Mouse (Mus musculus) lung, embryonic 15.5 days (tissue): ENCODE measurements around the gene Aph1b. TPM values are rescaled to one million over a fixed set of nuclear protein-coding genes. Genes with fewer than 3 reads are reported as not detected.

Experiments
- ATAC-seq: fragments of 200-750 bp; cut with Nextera tagmentation; 2 replicates; pipeline ENCODE4 v1.8.0; 2017; ENCODE audit warnings: moderate number of reproducible peaks, borderline replicate concordance; ENCODE audit not compliant: low FRiP score, low TSS enrichment; ENCODE audit errors: extremely low read depth
- H3K27ac ChIP-seq: fragments of 300-500 bp; sonication (generic); 2 replicates; pipeline ENCODE4 v1.5.1; 2015; ENCODE audit warnings: moderate library complexity, mild to moderate bottlenecking, inconsistent platforms
- H3K27me3 ChIP-seq: fragments of 300-500 bp; sonication (generic); 2 replicates; pipeline ENCODE4 v1.6.1; 2015; ENCODE audit warnings: inconsistent platforms
- H3K36me3 ChIP-seq: fragments of 300-500 bp; sonication (generic); 2 replicates; pipeline ENCODE4 v1.6.1; 2015; ENCODE audit warnings: inconsistent platforms
- H3K4me1 ChIP-seq: fragments of 300-500 bp; sonication (generic); 2 replicates; pipeline ENCODE4 v1.6.1; 2015; ENCODE audit warnings: inconsistent platforms
- H3K4me2 ChIP-seq: fragments of 300-500 bp; sonication (generic); 2 replicates; pipeline ENCODE4 v1.6.1; 2015; ENCODE audit warnings: inconsistent platforms, mild to moderate bottlenecking, moderate library complexity
- H3K4me3 ChIP-seq: fragments of 300-500 bp; sonication (generic); 2 replicates; pipeline ENCODE4 v1.5.1; 2015; ENCODE audit warnings: mild to moderate bottlenecking, inconsistent platforms
- H3K9ac ChIP-seq: fragments of 300-500 bp; sonication (generic); 2 replicates; pipeline ENCODE4 v1.6.1; 2015; ENCODE audit warnings: inconsistent platforms
- H3K9me3 ChIP-seq: fragments of 300-500 bp; sonication (generic); 2 replicates; pipeline ENCODE4 v1.6.1; 2016; ENCODE audit warnings: inconsistent platforms
- WGBS: fragments of 180-500 bp; shearing (Covaris S2); methylation state at CpG from one replicate; pipeline ENCODE4 v1.1.7; 2015; 5-methylcytosine and 5-hydroxymethylcytosine counted together
- polyA plus RNA-seq: library from polyadenylated mRNA; unstranded; fragments of >200 nt; fragmentation: Nextera tagmentation; extraction: Ambion mirVana; gene quantifications from 2 replicates; pipeline ENCODE4 v1.2.1, GENCODE M21; 2015

The Aph1b gene
- polyA plus RNA-seq, 1 experiment from 2014 or later = 6.4 TPM

DNA sequence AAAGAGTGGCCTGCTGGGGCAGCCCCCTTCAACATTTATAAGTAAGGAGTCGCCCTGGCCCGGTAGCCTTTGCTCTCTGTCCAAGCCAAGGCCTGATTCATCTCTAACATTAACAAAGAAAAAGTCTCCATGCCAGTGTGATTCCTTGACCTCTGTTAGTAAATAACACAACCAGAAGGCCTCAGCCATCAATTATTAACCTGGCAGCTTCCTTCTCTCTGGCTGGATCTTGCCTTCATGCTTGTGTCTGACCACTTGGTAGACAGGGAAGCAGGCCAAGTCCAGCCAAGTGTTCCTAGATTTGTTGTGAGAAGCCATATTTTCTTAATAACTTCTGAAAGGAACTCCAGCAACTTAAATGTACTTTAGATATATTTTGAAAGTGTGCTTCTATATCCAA is 58.7 kb downstream of the Aph1b start:
- H3K4me2 ChIP-seq = no peak overlapping the region
- H3K27me3 ChIP-seq = no peaks in the 10 kb centered on the region
- H3K4me3 ChIP-seq = no peak overlapping the region
- ATAC-seq = no peak
- H3K36me3 ChIP-seq = no peaks in the 10 kb centered on the region
- no peak overlapping the region for H3K9ac ChIP-seq
- H3K9me3 ChIP-seq = no peaks in the 10 kb centered on the region
- no peak overlapping the region for H3K27ac ChIP-seq
- H3K4me1 ChIP-seq = peaks cover 6% of the 10 kb centered on the region
- WGBS = 73% methylated on average over 2 of the region's 2 CpGs

DNA sequence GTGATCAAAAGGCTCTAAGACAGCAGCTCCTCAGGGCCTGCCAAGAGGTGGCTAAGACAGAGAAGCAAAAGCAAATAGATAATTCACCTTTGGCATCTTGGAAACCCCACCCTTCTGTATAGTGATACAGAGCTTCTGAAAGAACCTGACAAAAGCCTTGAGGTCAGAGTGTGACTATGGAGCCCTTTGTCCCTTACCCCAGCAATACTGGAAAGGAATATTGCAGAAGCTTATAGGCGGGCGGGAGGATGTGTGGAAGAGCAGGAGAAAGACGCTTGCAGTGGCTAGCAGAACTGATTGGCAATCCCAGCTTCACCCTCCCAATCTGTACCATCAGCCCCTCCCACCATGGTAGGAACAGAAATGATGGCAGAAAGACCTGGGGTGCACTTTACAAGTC is 59.3 kb downstream of the Aph1b start:
- Histone ChIP-seq H3K9ac (no peak overlapping the region), H3K9me3 (no peaks in the 10 kb centered on the region), H3K27me3 (no peaks in the 10 kb centered on the region), H3K4me2 (no peak overlapping the region), H3K4me1 (peaks cover 6% of the 10 kb centered on the region), H3K36me3 (no peaks in the 10 kb centered on the region), H3K27ac (no peak overlapping the region), H3K4me3 (no peak overlapping the region)
- no peak for ATAC-seq
- 70% methylated on average over 3 of the region's 3 CpGs for WGBS

DNA sequence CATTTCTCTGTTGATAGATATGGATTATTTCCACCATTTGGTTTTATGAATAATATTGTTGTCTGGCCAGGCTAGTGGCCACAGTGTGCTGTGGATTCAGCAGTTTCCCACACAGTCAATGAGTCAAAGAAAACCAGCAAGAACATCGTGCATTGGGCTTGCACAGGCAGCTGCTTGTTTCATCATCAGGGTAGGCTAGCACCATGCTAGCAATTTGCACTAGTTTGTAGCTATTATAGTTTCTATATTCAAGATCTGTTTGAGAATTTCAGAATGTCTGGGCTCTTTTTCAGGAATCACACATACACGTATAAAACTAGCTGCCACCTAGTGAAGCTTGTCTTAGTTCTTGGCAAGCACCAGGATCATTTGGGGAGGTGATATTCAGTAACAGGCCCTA is 60.2 kb downstream of the Aph1b start:
- H3K36me3 ChIP-seq = no peaks in the 10 kb centered on the region
- no peak overlapping the region for H3K27ac ChIP-seq
- H3K9me3 ChIP-seq = no peaks in the 10 kb centered on the region
- 84% methylated on average over 2 of the region's 2 CpGs for WGBS
- no peak overlapping the region for H3K4me2 ChIP-seq
- H3K9ac ChIP-seq = no peak overlapping the region
- H3K4me3 ChIP-seq = no peak overlapping the region
- peaks cover 6% of the 10 kb centered on the region for H3K4me1 ChIP-seq
- ATAC-seq = no peak
- H3K27me3 ChIP-seq = no peaks in the 10 kb centered on the region

DNA sequence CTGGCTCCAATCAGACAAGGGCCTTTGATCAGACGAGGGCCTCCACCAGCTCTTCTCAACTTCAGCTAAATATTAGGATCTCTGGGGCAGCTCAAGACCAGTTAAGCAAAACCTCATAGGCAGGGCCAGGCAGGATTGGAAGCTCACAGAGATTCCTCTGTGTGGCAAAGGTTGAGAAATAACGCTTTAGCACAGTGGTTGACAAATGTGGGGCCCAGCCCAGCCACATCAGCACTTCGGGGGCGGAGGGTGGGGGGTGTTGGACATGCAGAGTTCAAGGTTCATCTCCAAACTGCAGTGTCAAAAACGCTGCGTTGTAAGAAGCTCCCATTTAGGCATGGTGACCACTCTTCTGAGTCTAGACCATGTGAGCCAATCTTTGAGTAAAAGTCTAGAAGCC is 60.7 kb downstream of the Aph1b start:
- WGBS = 74% methylated on average over 6 of the region's 6 CpGs
- Histone ChIP-seq H3K9ac (no peak overlapping the region), H3K4me2 (no peak overlapping the region), H3K36me3 (no peaks in the 10 kb centered on the region), H3K4me3 (no peak overlapping the region), H3K4me1 (peaks cover 6% of the 10 kb centered on the region), H3K9me3 (no peaks in the 10 kb centered on the region), H3K27ac (no peak overlapping the region), H3K27me3 (no peaks in the 10 kb centered on the region)
- ATAC-seq = no peak

DNA sequence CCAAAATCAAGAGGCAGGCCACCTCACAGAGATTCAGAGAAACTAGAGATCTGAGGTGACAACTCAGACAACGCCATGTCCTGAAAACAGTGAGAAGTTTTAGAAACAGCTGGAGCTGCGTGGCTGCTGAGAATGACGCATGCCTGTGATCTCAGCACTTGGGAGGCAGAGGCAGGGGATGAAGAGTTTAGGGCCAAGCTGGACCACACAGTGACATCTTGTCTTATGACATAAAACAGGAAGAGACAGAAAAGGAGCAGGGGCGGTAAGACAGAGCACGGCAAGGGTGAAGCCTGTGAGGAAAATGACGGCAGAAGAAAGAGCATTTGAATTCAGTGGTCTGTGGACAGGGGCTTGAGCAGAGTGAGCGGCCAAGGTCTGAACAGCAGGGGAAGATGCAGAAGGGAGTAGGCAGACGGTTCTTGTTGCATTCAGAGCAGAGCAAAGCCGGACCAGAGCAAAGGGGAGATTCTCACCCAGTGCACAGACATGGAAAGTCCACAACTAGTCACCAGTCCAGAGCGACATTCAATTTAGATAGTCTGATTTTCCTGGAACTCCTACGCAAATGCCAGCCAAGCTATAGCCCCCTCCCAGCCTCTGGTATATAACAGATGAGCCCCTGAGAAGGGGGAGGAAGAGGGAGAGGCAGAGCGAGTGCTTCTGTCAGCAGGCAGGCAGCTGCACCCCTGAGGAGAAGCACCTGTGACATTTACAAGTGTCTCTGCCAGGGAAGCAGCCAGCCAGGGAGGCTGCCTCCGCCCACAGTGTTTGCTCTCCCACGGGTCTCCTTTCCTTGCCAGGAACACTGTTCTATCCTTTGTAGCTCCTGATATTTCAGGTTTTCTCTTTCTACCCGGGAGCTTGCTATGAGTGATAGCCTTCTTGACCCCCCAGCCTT is 62.2 kb downstream of the Aph1b start:
- H3K27ac ChIP-seq = no peak overlapping the region
- ATAC-seq = no peak
- H3K4me3 ChIP-seq = no peak overlapping the region
- H3K4me1 ChIP-seq = peaks cover 6% of the 10 kb centered on the region
- no peaks in the 10 kb centered on the region for H3K27me3 ChIP-seq
- 22% methylated on average over 15 of the region's 15 CpGs for WGBS
- no peak overlapping the region for H3K4me2 ChIP-seq
- no peak overlapping the region for H3K9ac ChIP-seq
- no peaks in the 10 kb centered on the region for H3K36me3 ChIP-seq
- H3K9me3 ChIP-seq = no peaks in the 10 kb centered on the region

DNA sequence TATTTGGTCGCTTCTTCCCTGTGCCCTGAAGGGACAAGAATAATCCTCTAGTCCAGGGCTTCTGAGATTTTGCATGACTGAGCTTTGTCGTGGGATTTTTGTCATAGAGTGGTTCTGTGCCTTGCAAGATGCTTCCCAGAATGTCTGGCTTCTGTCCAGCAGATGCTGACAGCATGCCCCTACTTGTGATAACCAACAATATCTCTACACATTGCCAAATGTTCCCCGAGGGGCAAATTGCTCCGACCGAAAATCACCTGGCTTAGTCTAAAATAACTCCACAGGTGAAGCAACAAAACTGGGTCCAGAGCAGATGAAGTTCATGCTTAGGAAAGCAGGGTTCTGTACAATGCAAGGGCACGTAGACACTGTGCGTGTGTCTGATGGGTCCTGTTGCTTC is 64.0 kb downstream of the Aph1b start:
- Histone ChIP-seq H3K27ac (no peak overlapping the region), H3K27me3 (no peaks in the 10 kb centered on the region), H3K9me3 (no peaks in the 10 kb centered on the region), H3K4me2 (no peak overlapping the region), H3K36me3 (no peaks in the 10 kb centered on the region), H3K4me3 (no peak overlapping the region), H3K9ac (no peak overlapping the region), H3K4me1 (peaks cover 6% of the 10 kb centered on the region)
- ATAC-seq = no peak
- WGBS = 74% methylated on average over 7 of the region's 7 CpGs

DNA sequence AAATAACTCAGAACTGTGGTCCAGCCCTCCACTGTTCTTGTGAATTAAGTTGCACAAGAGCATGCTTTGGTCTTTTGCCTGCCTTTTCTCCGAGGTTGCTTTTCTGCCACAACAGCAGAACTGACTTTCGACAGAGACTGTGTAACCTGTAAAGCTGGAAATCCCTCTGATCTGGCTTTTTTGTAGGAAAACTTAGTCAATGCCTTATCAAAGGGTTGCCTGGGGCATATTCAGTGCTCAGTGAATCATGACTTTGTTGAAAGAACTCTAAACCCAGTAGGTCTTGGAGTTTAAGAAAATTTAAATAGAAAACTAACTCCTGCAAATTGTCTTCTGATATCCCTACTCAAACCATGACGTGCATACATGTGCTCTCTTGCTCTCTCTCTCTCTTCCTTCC is 64.7 kb downstream of the Aph1b start:
- Histone ChIP-seq H3K4me1 (peaks cover 6% of the 10 kb centered on the region), H3K4me2 (no peak overlapping the region), H3K9me3 (no peaks in the 10 kb centered on the region), H3K4me3 (no peak overlapping the region), H3K27me3 (no peaks in the 10 kb centered on the region), H3K9ac (no peak overlapping the region), H3K36me3 (no peaks in the 10 kb centered on the region), H3K27ac (no peak overlapping the region)
- 60% methylated on average over 3 of the region's 3 CpGs for WGBS
- no peak for ATAC-seq

DNA sequence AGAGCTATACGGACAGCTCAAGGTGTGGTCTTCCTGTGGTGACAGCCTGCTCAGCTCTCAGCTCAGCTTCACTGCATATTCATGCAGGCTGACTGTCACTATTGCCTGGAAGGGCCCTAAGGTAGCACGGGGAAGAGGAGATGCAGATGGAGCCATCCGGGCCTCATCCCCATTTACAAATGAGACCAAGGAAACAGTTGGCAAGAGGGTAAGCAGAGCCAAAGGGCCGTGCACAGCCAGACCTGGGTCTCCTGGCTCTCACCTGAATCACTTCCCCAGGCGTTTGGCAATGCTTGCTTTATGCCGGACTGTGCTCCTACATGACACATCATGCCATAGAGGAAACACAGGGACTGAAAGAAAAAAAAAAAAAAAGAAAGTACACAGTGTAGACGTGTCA is 68.0 kb downstream of the Aph1b start:
- no peak for ATAC-seq
- Histone ChIP-seq H3K4me3 (no peak overlapping the region), H3K27ac (no peak overlapping the region), H3K36me3 (no peaks in the 10 kb centered on the region), H3K9me3 (no peaks in the 10 kb centered on the region), H3K9ac (no peak overlapping the region), H3K4me1 (no peaks in the 10 kb centered on the region), H3K4me2 (no peak overlapping the region), H3K27me3 (no peaks in the 10 kb centered on the region)
- WGBS = 47% methylated on average over 7 of the region's 7 CpGs

DNA sequence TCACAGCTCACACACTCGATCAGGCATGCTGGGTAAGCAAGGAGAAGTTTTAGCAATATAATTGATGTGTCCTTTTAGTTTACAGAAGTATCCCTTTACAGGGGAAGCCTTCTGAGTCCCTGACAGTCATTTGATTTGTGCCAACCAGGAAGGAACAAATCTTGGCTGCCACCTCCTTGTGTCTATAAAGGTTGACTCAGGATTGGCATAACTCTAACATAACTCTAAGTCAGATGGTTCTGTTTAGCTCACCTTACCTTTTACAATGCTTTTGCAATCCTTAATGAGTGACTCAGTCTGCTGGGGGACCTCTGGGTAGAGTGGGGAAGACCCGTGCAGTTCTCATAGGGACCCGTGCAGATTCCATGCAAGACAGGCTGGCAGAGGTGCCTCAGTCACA is 69.7 kb downstream of the Aph1b start:
- no peaks in the 10 kb centered on the region for H3K4me1 ChIP-seq
- no peak overlapping the region for H3K4me3 ChIP-seq
- H3K4me2 ChIP-seq = no peak overlapping the region
- no peak for ATAC-seq
- H3K9me3 ChIP-seq = no peaks in the 10 kb centered on the region
- H3K36me3 ChIP-seq = no peaks in the 10 kb centered on the region
- no peaks in the 10 kb centered on the region for H3K27me3 ChIP-seq
- H3K27ac ChIP-seq = no peak overlapping the region
- H3K9ac ChIP-seq = no peak overlapping the region
- WGBS = 74% methylated on average over 3 of the region's 3 CpGs

Other genes starting within 250 kb of the Aph1b start
- 51.4 and 57.1 TPM in 2 replicates for gene Usp3, start 202.3 kb downstream of the Aph1b start, polyA plus RNA-seq
- 1.8 and 2.7 TPM in 2 replicates for gene Car12, start 81.8 kb downstream of the Aph1b start, polyA plus RNA-seq
- gene Gm10647, start 1.5 kb upstream of the Aph1b start, polyA plus RNA-seq = 0.44 and 0.92 TPM in 2 replicates
- 3.5 and 5.3 TPM in 2 replicates for gene Aph1c, start 39.2 kb upstream of the Aph1b start, polyA plus RNA-seq
- gene Rab8b, start 124.2 kb upstream of the Aph1b start, polyA plus RNA-seq = 24.2 and 30.1 TPM in 2 replicates
- gene Rps27l, start 150.6 kb upstream of the Aph1b start, polyA plus RNA-seq = 602 and 647 TPM in 2 replicates
- 6.7 and 7.2 TPM in 2 replicates for gene Lactb, start 180.0 kb upstream of the Aph1b start, polyA plus RNA-seq